Mouse (Mus musculus) testis, adult 2 months (tissue): ENCODE measurements at regions not wholly inside any gene's neighbourhood (a gene's known extent, or its start where the extent isn't known, plus 50 kb on each side); places are given as distances from the start of the nearest gene placed in this dataset.

Experiments used
- CTCF ChIP-seq: fragments of 200-500 bp; IDR thresholded peaks from 2 replicates; pipeline ENCODE4 v1.5.1; 2012; ENCODE audit warnings: low read depth, mild to moderate bottlenecking, inconsistent platforms, low read length, moderate library complexity; ENCODE audit not compliant: control insufficient read depth, insufficient read depth, insufficient replicate concordance
- POLR2A ChIP-seq: fragments of 200-500 bp; IDR thresholded peaks from 2 replicates; pipeline ENCODE4 v1.6.1; 2012; ENCODE audit warnings: low read depth, mild to moderate bottlenecking, inconsistent platforms, low read length, moderate library complexity; ENCODE audit not compliant: control insufficient read depth

- no peak for TF ChIP-seq CTCF
- TF ChIP-seq POLR2A: no peak
Observed at GRCm38 (mm10) chr11:52618646-52619045, 145.8 kb upstream of the Fstl4 start.
